Mouse (Mus musculus) telencephalon, adult 2 months (tissue): Measurements from ENCODE around the gene Zfand6.

Experiments used
- DNase-seq: peaks from one replicate; pipeline ENCODE4 v3.0.0-alpha.2; 2011; ENCODE audit warnings: low read depth, low spot score

The Zfand6 gene

GRCm38 (mm10) chr7:84651303-84651986 lies 38.3 kb downstream of the Zfand6 start:
- no peak for DNase-seq

GRCm38 (mm10) chr7:84649016-84649415 lies 40.7 kb downstream of the Zfand6 start:
- no peak for DNase-seq

DNA sequence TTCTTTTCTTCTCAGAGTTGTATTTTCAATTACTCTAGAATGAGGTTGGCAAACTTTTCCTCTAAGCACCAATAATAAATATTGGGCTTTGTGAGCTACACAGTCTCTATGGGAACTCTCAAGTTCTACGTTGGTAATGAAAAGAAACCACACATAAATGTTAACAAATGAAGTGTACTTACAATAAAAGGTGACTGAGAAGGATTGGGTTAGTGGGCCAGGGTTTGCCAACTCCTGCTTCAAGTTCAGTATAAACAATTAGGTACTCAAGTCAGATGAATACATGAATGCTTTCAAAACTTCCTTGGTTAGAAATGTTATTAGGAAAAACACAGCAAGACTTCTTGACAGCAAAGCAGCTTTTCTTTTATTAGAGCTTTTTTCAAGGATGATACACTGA lies 43.5 kb downstream of the Zfand6 start:
- DNase-seq, result no peak

DNA sequence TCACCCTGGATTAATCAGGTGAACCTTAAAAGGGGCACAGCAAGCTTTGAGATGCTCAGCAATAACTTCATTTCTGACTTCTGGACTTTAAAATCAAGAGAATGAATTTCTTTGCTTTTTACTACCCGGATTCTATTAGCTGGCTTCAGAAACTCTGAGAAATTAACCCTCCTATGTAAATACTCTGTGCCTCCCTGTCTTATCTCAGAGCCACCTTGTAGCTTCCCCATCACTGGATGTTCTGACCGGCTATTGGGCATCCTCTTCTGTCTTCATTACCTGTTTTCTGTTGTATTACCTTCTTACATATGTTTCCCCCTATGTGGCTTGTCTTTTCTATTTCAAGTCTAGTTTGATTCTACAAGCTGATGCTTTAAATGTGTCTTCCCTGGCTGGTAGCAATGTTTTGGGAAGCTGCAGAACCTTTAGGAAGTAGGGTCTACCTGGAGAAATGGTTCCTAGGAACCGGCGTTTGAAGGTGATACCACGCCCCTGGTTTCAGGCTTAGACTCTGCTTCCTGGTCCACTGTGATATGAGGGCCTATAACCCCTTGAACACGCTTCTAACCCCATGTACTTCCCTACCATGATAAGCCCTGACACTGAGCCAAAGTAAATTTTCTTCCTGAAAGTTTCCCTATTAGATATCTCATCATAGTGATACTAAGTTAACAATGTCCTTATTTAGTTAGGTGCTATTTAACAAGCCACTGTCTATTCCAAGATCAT lies 46.3 kb downstream of the Zfand6 start:
- DNase-seq, result no peak

- DNase-seq, result no peak
These were observed 47.4 kb downstream of the Zfand6 start for GRCm38 (mm10) chr7:84642159-84642928.

DNA sequence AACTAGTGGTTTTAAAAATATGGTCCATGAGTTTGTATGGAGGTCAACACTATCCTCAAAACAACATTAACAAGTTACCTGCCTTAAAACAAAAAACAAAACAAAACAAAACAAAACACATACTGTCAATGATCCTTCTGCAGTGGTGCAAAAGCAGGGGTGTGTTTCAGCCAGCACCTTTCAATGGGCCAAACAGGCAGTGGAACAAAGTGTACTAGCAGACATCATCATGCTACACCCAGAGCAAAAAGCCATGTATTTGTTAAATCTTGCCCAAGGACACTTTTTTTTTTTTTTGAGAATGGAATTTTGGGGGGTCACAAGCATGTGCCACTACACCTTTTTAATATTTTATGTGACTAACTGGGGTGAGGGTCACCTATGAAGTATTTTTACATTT lies 52.8 kb downstream of the Zfand6 start:
- no peak for DNase-seq

DNA sequence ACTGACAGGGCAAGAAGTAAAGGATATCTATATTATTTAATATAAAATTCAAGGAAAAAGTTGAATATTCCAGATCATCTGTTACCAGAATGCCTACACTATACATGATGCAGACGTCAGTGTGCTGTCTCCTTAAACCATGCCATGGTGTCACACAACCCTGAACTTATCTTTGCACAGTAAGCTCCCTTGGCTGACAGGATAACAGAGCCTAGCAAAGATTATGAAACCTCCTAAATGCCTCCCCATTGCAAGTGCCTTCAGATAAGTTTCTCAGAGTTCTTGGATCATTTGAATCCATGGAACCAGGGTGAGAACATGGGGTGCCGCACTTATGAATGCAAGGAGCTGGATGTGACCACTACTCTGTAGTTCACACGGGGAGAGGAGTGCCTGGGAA lies 57.9 kb downstream of the Zfand6 start:
- no peak for DNase-seq

DNA sequence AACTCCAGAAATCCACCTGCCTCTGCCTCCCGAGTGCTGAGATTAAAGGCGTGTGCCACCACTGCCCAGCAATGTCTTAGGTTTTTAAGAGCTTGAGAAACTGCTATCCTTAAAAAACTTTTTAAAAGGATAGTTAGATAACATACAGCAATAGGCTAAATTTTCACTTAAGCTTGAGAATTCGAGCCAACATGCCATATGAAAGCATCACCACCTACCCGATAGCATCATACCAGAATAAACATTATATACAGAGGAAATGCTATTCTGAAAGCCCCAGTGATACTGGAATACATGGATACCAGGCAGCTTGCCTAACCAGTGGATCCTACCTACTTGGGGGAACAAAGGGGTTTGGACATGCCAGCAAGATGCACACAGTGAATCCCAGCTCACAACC lies 66.0 kb downstream of the Zfand6 start:
- DNase-seq, result no peak

- no peak for DNase-seq
These were observed 68.8 kb downstream of the Zfand6 start for GRCm38 (mm10) chr7:84620956-84621355.

DNA sequence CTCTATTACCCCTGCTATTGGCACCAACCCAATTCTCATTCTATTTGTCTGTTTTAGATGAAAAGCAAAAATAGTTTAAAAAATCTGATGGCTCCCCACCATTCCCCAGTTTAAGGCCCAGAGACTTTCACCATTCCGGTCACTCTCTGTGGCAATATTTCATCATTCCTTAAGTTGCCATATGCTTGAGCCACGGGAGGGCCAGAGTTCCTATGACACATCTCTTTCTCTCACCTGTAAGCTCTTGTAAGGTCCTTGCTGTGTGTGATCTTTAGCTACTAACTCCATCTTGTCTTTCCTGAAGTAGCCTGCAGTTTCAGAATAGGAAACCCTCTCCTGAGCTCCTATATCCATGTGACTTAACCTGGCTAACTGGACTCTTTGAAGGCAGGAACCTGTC lies 70.8 kb downstream of the Zfand6 start:
- no peak for DNase-seq

- DNase-seq, result no peak
These were observed 77.3 kb downstream of the Zfand6 start for GRCm38 (mm10) chr7:84612445-84612844.

DNA sequence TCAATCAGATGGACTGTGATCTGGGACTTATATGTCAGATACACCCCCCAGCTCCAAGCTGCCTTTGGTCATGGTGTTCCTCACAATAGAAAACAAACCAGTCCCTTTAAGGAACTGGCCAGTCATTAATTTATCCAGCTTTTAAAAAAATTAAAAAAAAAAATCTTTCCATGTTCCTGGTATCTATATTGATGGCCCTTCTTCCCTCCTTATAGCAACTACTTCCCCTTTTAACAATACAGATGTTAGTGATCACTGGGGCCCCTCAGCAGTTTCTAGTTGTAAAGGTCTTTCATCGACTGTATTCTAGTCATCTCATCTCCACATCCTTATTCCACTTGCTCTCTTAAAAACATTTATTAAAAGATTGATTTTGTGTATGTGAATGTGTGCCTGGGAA lies 78.2 kb downstream of the Zfand6 start:
- no peak for DNase-seq

- DNase-seq, result no peak
These were observed 83.4 kb downstream of the Zfand6 start, which contains the start of gene Fah for GRCm38 (mm10) chr7:84606293-84606749. TSS of gene Fah (minus strand) at chr7:84606722.

DNA sequence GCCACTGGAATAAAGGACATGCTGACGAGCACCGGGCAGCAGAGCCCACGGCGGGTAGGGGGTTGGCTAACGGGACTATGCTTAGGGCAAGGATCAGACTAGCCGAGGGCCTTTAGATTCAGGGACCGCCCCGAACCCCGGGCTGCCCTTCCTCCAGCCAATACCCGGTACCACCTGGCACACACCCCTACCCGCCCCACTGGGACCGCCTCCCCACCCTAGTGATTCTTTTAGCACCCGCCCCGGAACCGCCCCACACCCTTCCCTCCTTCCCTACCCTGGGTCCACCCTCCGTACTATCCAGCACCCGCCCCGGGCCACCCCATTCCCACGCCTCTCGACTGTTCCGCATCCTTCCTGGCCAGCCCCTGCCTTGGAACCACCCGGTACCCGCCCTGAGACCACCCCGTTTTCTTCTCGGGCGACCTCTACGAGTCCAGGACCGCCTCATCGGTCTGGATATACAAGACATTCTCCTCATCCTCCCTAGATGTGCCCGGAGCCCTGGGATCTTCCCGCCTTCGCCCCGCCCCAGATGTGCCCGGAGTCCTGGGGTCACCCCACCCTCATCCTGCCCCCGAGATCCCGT lies 84.0 kb downstream of the Zfand6 start:
- DNase-seq, result peak; percentile 60

- DNase-seq, result no peak
These were observed 84.6 kb downstream of the Zfand6 start for GRCm38 (mm10) chr7:84605033-84605687.

DNA sequence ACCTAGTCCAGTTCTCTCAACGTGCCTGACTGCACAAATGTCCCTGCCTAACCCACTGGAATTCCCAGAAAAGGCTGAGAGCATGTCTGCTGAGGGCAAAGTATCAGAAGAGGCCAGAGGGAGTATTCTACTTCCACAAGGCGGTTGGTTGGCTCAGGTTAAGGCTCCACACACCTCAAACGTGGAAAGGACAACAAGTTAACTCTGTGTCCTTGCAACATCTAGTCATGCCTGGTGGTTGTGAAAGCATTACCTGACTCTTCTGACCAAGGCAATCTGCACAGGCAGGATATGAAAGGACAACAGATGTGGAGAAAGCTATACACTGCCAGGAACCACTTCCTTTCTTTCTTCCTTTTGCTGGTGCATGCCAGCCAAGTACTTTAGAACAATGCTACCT lies 85.3 kb downstream of the Zfand6 start:
- no peak for DNase-seq

DNA sequence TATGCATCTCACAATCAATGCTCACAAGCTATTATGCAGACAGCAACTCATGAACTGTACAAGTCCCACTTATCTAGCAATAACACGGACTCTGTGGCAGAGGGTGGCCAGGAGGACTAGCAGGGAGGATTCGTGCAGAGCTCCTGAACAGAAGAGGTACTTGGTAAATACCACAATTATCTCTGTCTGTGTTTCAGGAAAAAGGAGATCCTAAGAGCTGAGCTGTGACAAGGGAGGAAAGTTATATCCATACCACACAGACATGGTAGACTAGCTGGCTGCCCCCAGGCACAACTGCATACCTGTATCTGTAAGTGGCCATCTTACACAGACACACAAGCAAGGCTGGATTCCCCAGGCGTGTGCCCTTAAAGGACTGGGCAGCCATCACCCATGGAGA lies 88.4 kb downstream of the Zfand6 start:
- DNase-seq, result no peak

- no peak for DNase-seq
These were observed 89.1 kb downstream of the Zfand6 start for GRCm38 (mm10) chr7:84600631-84601030.

- DNase-seq, result no peak
These were observed 93.1 kb downstream of the Zfand6 start for GRCm38 (mm10) chr7:84596633-84597032.

DNA sequence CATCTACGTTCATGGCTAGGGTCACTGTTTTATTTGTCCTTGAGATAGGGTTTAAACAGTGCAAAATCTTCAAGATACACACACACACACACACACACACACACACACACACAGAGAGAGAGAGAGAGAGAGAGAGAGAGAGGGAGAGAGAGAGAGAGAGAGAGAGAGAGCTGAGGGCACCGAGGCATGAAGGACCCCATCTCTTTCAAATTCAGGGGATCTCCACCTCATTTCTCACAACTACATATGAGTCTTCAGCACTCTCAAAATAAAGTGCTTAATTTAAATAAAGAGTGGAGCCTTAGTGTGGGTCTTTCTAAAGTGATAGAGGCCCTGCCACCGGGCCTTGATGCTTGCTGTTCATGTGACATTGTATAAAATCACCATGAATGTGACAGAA lies 93.8 kb downstream of the Zfand6 start:
- DNase-seq, result no peak

- no peak for DNase-seq
These were observed 94.8 kb downstream of the Zfand6 start for GRCm38 (mm10) chr7:84594917-84595303.
